Mouse (Mus musculus): ENCODE data around the gene Nme3. TPM values are rescaled to one million over a fixed set of nuclear protein-coding genes. Genes with fewer than 3 reads are reported as not detected.

Gene Nme3
- polyA plus RNA-seq, 1 experiment from 2014 or later: 76.7 TPM

DNA sequence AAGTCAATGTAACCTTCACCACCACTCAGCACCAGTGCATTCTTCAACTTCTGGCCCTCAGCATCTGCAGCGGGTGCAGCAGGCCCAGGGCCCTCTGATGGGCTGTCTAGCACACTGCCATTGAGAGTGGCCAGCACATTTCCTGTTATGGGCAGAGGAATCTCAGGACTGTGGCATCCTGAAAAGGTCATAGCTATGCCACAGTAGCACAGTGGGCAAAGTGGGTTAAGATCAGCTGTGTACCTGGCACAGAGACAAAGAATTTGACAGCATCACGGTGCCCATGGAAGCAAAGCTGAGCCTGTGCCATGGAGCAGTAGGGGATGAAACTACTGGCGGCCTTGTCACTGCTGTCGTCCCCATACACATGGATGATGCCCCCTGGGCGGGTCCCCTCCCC, 2.9 kb downstream of the Nme3 start:
- peaks cover 67% of the 10 kb centered on the region for H3K36me3 ChIP-seq (ENCODE audit: control insufficient read depth, insufficient read depth, low read length)
- no peak for ATAC-seq (ENCODE audit: insufficient number of reproducible peaks, insufficient read depth, low FRiP score, low read depth)
- WGBS: 88% methylated on average over 5 of the region's 5 CpGs
- H3K27me3 ChIP-seq (ENCODE audit: control insufficient read depth, insufficient read depth, low read length): no peaks in the 10 kb centered on the region
- peaks cover 7% of the 10 kb centered on the region for H3K4me1 ChIP-seq (ENCODE audit: control insufficient read depth, insufficient read depth, low read length)
- no peak overlapping the region for H3K9ac ChIP-seq (replicated peaks; ENCODE audit: low read depth, low read length)
- H3K27ac ChIP-seq (ENCODE audit: low read length): no peak overlapping the region
- no peak overlapping the region for H3K4me2 ChIP-seq (replicated peaks; ENCODE audit: low read depth, low read length)
- H3K9me3 ChIP-seq (ENCODE audit: control insufficient read depth, low read depth, low read length): no peaks in the 10 kb centered on the region
- no peak overlapping the region for H3K4me3 ChIP-seq (ENCODE audit: low read depth, low read length)

DNA sequence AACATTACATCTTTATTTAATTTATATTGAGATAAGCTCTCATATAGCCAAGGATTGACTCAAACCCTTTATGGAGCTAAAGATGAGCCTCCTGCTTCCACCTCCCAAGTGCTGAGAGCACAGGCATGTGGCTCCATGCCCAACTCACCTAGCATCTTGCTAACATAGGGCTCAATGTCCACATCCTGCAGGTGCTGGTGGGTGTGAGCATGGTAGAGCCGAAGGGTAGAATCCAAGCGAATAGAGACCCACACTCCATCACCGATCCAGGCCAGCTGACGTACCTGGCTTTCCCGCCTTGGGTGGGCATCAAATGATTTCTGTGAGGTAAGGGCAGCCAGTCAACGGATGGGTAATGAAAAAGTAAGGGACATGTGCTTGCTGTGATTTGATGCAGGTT, 3.7 kb downstream of the Nme3 start:
- Histone ChIP-seq H3K4me3 (ENCODE audit: low read depth, low read length) (no peak overlapping the region), H3K4me1 (ENCODE audit: control insufficient read depth, insufficient read depth, low read length) (peaks cover 5% of the 10 kb centered on the region; the same call in 1 of the 2 replicates), H3K27ac (ENCODE audit: low read length) (no peak overlapping the region), H3K4me2 (replicated peaks; ENCODE audit: low read depth, low read length) (no peak overlapping the region), H3K9ac (replicated peaks; ENCODE audit: low read depth, low read length) (no peak overlapping the region), H3K36me3 (ENCODE audit: control insufficient read depth, insufficient read depth, low read length) (peaks cover 74% of the 10 kb centered on the region), H3K27me3 (ENCODE audit: control insufficient read depth, insufficient read depth, low read length) (no peaks in the 10 kb centered on the region), H3K9me3 (ENCODE audit: control insufficient read depth, low read depth, low read length) (no peaks in the 10 kb centered on the region)
- ATAC-seq (ENCODE audit: insufficient number of reproducible peaks, insufficient read depth, low FRiP score, low read depth): no peak
- 94% methylated on average over 6 of the region's 6 CpGs for WGBS

GRCm38 (mm10) chr17:24902124-24902523, 5.8 kb downstream of the Nme3 start:
- H3K27me3 ChIP-seq (ENCODE audit: control insufficient read depth, insufficient read depth, low read length): no peaks in the 10 kb centered on the region
- peaks cover 1% of the 10 kb centered on the region; the same call in 1 of the 2 replicates for H3K4me1 ChIP-seq (ENCODE audit: control insufficient read depth, insufficient read depth, low read length)
- H3K27ac ChIP-seq (ENCODE audit: low read length): no peak overlapping the region
- no peak for ATAC-seq (ENCODE audit: insufficient number of reproducible peaks, insufficient read depth, low FRiP score, low read depth)
- H3K9me3 ChIP-seq (ENCODE audit: control insufficient read depth, low read depth, low read length): no peaks in the 10 kb centered on the region
- no peak overlapping the region for H3K4me3 ChIP-seq (ENCODE audit: low read depth, low read length)
- no peak overlapping the region for H3K4me2 ChIP-seq (replicated peaks; ENCODE audit: low read depth, low read length)
- H3K36me3 ChIP-seq (ENCODE audit: control insufficient read depth, insufficient read depth, low read length): peaks cover 95% of the 10 kb centered on the region
- H3K9ac ChIP-seq (replicated peaks; ENCODE audit: low read depth, low read length): no peak overlapping the region
- 89% methylated on average over 5 of the region's 5 CpGs for WGBS

GRCm38 (mm10) chr17:24902671-24903474, 6.6 kb downstream of the Nme3 start:
- H3K4me1 ChIP-seq (ENCODE audit: control insufficient read depth, insufficient read depth, low read length): no peaks in the 10 kb centered on the region
- no peak overlapping the region for H3K9ac ChIP-seq (replicated peaks; ENCODE audit: low read depth, low read length)
- H3K27me3 ChIP-seq (ENCODE audit: control insufficient read depth, insufficient read depth, low read length): no peaks in the 10 kb centered on the region
- ATAC-seq (ENCODE audit: insufficient number of reproducible peaks, insufficient read depth, low FRiP score, low read depth): peak; percentile 56; the same call in 1 of the 2 replicates
- no peaks in the 10 kb centered on the region for H3K9me3 ChIP-seq (ENCODE audit: control insufficient read depth, low read depth, low read length)
- no peak overlapping the region for H3K4me3 ChIP-seq (ENCODE audit: low read depth, low read length)
- H3K4me2 ChIP-seq (replicated peaks; ENCODE audit: low read depth, low read length): no peak overlapping the region
- peaks cover 97% of the 10 kb centered on the region for H3K36me3 ChIP-seq (ENCODE audit: control insufficient read depth, insufficient read depth, low read length)
- 67% methylated on average over 9 of the region's 9 CpGs for WGBS
- H3K27ac ChIP-seq (ENCODE audit: low read length): no peak overlapping the region

GRCm38 (mm10) chr17:24903767-24904166, 7.5 kb downstream of the Nme3 start:
- Histone ChIP-seq H3K4me1 (ENCODE audit: control insufficient read depth, insufficient read depth, low read length) (no peaks in the 10 kb centered on the region), H3K9ac (replicated peaks; ENCODE audit: low read depth, low read length) (no peak overlapping the region), H3K27me3 (ENCODE audit: control insufficient read depth, insufficient read depth, low read length) (no peaks in the 10 kb centered on the region), H3K9me3 (ENCODE audit: control insufficient read depth, low read depth, low read length) (no peaks in the 10 kb centered on the region), H3K27ac (ENCODE audit: low read length) (no peak overlapping the region), H3K4me3 (ENCODE audit: low read depth, low read length) (no peak overlapping the region), H3K4me2 (replicated peaks; ENCODE audit: low read depth, low read length) (no peak overlapping the region), H3K36me3 (ENCODE audit: control insufficient read depth, insufficient read depth, low read length) (peaks cover 96% of the 10 kb centered on the region)
- no peak for ATAC-seq (ENCODE audit: insufficient number of reproducible peaks, insufficient read depth, low FRiP score, low read depth)
- WGBS: 83% methylated on average over 9 of the region's 9 CpGs

GRCm38 (mm10) chr17:24907591-24907990, 11.3 kb downstream of the Nme3 start:
- H3K4me1 ChIP-seq (ENCODE audit: control insufficient read depth, insufficient read depth, low read length): no peaks in the 10 kb centered on the region
- H3K9me3 ChIP-seq (ENCODE audit: control insufficient read depth, low read depth, low read length): no peaks in the 10 kb centered on the region
- WGBS: 93% methylated on average over 2 of the region's 2 CpGs
- no peak overlapping the region for H3K4me2 ChIP-seq (replicated peaks; ENCODE audit: low read depth, low read length)
- H3K27ac ChIP-seq (ENCODE audit: low read length): no peak overlapping the region
- H3K36me3 ChIP-seq (ENCODE audit: control insufficient read depth, insufficient read depth, low read length): peaks cover 88% of the 10 kb centered on the region
- no peak overlapping the region for H3K9ac ChIP-seq (replicated peaks; ENCODE audit: low read depth, low read length)
- H3K4me3 ChIP-seq (ENCODE audit: low read depth, low read length): no peak overlapping the region
- no peak for ATAC-seq (ENCODE audit: insufficient number of reproducible peaks, insufficient read depth, low FRiP score, low read depth)
- no peaks in the 10 kb centered on the region for H3K27me3 ChIP-seq (ENCODE audit: control insufficient read depth, insufficient read depth, low read length)

GRCm38 (mm10) chr17:24913984-24914383, 17.7 kb downstream of the Nme3 start:
- Histone ChIP-seq H3K9me3 (ENCODE audit: control insufficient read depth, low read depth, low read length) (no peaks in the 10 kb centered on the region), H3K4me3 (ENCODE audit: low read depth, low read length) (no peak overlapping the region), H3K36me3 (ENCODE audit: control insufficient read depth, insufficient read depth, low read length) (peaks cover 83% of the 10 kb centered on the region), H3K4me2 (replicated peaks; ENCODE audit: low read depth, low read length) (no peak overlapping the region), H3K4me1 (ENCODE audit: control insufficient read depth, insufficient read depth, low read length) (no peaks in the 10 kb centered on the region), H3K27ac (ENCODE audit: low read length) (no peak overlapping the region), H3K27me3 (ENCODE audit: control insufficient read depth, insufficient read depth, low read length) (no peaks in the 10 kb centered on the region), H3K9ac (replicated peaks; ENCODE audit: low read depth, low read length) (no peak overlapping the region)
- ATAC-seq (ENCODE audit: insufficient number of reproducible peaks, insufficient read depth, low FRiP score, low read depth): no peak

GRCm38 (mm10) chr17:24923246-24923645, 26.9 kb downstream of the Nme3 start:
- no peak for ATAC-seq (ENCODE audit: insufficient number of reproducible peaks, insufficient read depth, low FRiP score, low read depth)
- no peak overlapping the region for H3K27ac ChIP-seq (ENCODE audit: low read length)
- no peaks in the 10 kb centered on the region for H3K4me1 ChIP-seq (ENCODE audit: control insufficient read depth, insufficient read depth, low read length)
- H3K4me3 ChIP-seq (ENCODE audit: low read depth, low read length): no peak overlapping the region
- no peaks in the 10 kb centered on the region for H3K9me3 ChIP-seq (ENCODE audit: control insufficient read depth, low read depth, low read length)
- 100% methylated on average over 1 of the region's 1 CpGs for WGBS
- H3K9ac ChIP-seq (replicated peaks; ENCODE audit: low read depth, low read length): no peak overlapping the region
- no peak overlapping the region for H3K4me2 ChIP-seq (replicated peaks; ENCODE audit: low read depth, low read length)
- H3K27me3 ChIP-seq (ENCODE audit: control insufficient read depth, insufficient read depth, low read length): no peaks in the 10 kb centered on the region
- H3K36me3 ChIP-seq (ENCODE audit: control insufficient read depth, insufficient read depth, low read length): peaks cover 86% of the 10 kb centered on the region

- no peak overlapping the region for H3K4me2 ChIP-seq (replicated peaks; ENCODE audit: low read depth, low read length)
- peaks cover 27% of the 10 kb centered on the region for H3K36me3 ChIP-seq (ENCODE audit: control insufficient read depth, insufficient read depth, low read length)
- no peak overlapping the region for H3K27ac ChIP-seq (ENCODE audit: low read length)
- WGBS: 90% methylated on average over 1 of the region's 1 CpGs
- no peak for ATAC-seq (ENCODE audit: insufficient number of reproducible peaks, insufficient read depth, low FRiP score, low read depth)
- peaks cover under 1% of the 10 kb centered on the region; the same call in 1 of the 2 replicates for H3K4me1 ChIP-seq (ENCODE audit: control insufficient read depth, insufficient read depth, low read length)
- no peaks in the 10 kb centered on the region for H3K9me3 ChIP-seq (ENCODE audit: control insufficient read depth, low read depth, low read length)
- H3K27me3 ChIP-seq (ENCODE audit: control insufficient read depth, insufficient read depth, low read length): no peaks in the 10 kb centered on the region
- no peak overlapping the region for H3K4me3 ChIP-seq (ENCODE audit: low read depth, low read length)
- H3K9ac ChIP-seq (replicated peaks; ENCODE audit: low read depth, low read length): no peak overlapping the region
These were observed 33.2 kb downstream of the Nme3 start for GRCm38 (mm10) chr17:24929506-24929905.
